Comparison of ENCODE assay signal across 16 mouse cellular contexts in genomic region chr14:20725660-20726339, GRCm38 (mm10). TPM values are rescaled to one million over a fixed set of nuclear protein-coding genes. Genes with fewer than 3 reads are reported as not detected.
DNase-seq lines count a peak whose midpoint lies in the region; ATAC-seq and TF ChIP-seq lines count a peak whose summit lies in the region.
"Had no signal": no experiment of that assay in that cellular context is flagged by ENCODE, and none has a peak within 500 bp of the region (broad histone marks: within the 10 kb centered on the region; RNA-seq: fewer than 3 reads in every experiment).

No protein-coding gene starts in this region.

- 0 out of 2 replicates have a peak overlapping the region, but pooled peaks have one; percentile 5 for H3K4me3 ChIP-seq in heart, embryonic 13.5 days
- no peak overlapping the region for H3K4me3 ChIP-seq in heart, adult 2 months
- H3K4me3 ChIP-seq in stomach, embryonic 15.5 days (replicated peaks): no peak overlapping the region
- H3K4me3 ChIP-seq in stomach, postnatal 0 days (ENCODE audit: low read depth, low read length): no peak overlapping the region
- peak overlapping the region; percentile 4; the same call in 1 of the 2 replicates for H3K4me3 ChIP-seq in liver, embryonic 11.5 days (ENCODE audit: low read depth, low read length)
- H3K4me3 ChIP-seq: hindbrain, embryonic 15.5 days had no signal

- peaks cover 100% of the 10 kb centered on the region for H3K36me3 ChIP-seq in heart, embryonic 13.5 days
- H3K36me3 ChIP-seq in heart, adult 2 months (ENCODE audit: control insufficient read depth, insufficient read depth, low read length): no peaks in the 10 kb centered on the region
- H3K36me3 ChIP-seq in stomach, embryonic 15.5 days: peaks cover 75% of the 10 kb centered on the region
- H3K36me3 ChIP-seq in stomach, postnatal 0 days (ENCODE audit: control insufficient read depth, insufficient read depth, low read length): peaks cover 64% of the 10 kb centered on the region
- peaks cover 66% of the 10 kb centered on the region for H3K36me3 ChIP-seq in liver, embryonic 11.5 days (ENCODE audit: control insufficient read depth, insufficient read depth, low read length)

- DNase-seq in heart, adult 2 months: no peak
- no peak for DNase-seq in stomach, postnatal 0 days (ENCODE audit: low spot score)
- DNase-seq in liver, embryonic 11.5 days (ENCODE audit: low spot score): no peak
- DNase-seq in spleen, postnatal 4 days (ENCODE audit: low spot score in 2 of 2): no peak
- no peak for DNase-seq in adrenal gland, postnatal 14 days
- no peak for DNase-seq in natural killer cell, adult 2 months (ENCODE audit: low spot score in 2 of 2)
- DNase-seq: cerebellum, adult 11-12 months; cerebellum, postnatal 25 days; kidney, adult 2 months; kidney, postnatal 36 days; lung, postnatal 10 days had no signal

- H3K9me3 ChIP-seq in heart, embryonic 13.5 days: no peaks in the 10 kb centered on the region
- no peaks in the 10 kb centered on the region for H3K9me3 ChIP-seq in stomach, embryonic 15.5 days
- no peaks in the 10 kb centered on the region for H3K9me3 ChIP-seq in stomach, postnatal 0 days (ENCODE audit: control insufficient read depth, low read length)
- H3K9me3 ChIP-seq in liver, embryonic 11.5 days (ENCODE audit: control insufficient read depth, low read length): no peaks in the 10 kb centered on the region
- H3K9me3 ChIP-seq: hindbrain, embryonic 15.5 days had no signal

- no peak for ATAC-seq in heart, embryonic 13.5 days (ENCODE audit: extremely low read depth, insufficient number of reproducible peaks, low FRiP score, low TSS enrichment)
- no peak for ATAC-seq in stomach, embryonic 15.5 days (ENCODE audit: insufficient read depth, low FRiP score, low read depth)
- ATAC-seq in stomach, postnatal 0 days (ENCODE audit: low FRiP score, low TSS enrichment): no peak
- peak; percentile 87 for ATAC-seq in liver, embryonic 11.5 days (replicated peaks; ENCODE audit: low FRiP score)
- ATAC-seq: forebrain, embryonic 16.5 days; midbrain, embryonic 16.5 days had no signal

- TF ChIP-seq EP300 in heart, adult 2 months (IDR thresholded peaks at IDR 0.05; ENCODE audit: insufficient read depth, low read depth, low read length): no peak
- TF ChIP-seq EP300 in stomach, postnatal 0 days (optimal IDR thresholded peaks at IDR 0.05): no peak

- WGBS in heart, embryonic 13.5 days: 22% methylated on average over 6 of the region's 6 CpGs
- WGBS in heart, adult 2 months: 54% methylated on average over 6 of the region's 6 CpGs
- 63% methylated on average over 6 of the region's 6 CpGs for WGBS in stomach, embryonic 15.5 days
- 70% methylated on average over 6 of the region's 6 CpGs for WGBS in stomach, postnatal 0 days
- 45% methylated on average over 6 of the region's 6 CpGs for WGBS in liver, embryonic 11.5 days

- no peaks in the 10 kb centered on the region for H3K79me2 ChIP-seq in heart, adult 2 months (replicated peaks; ENCODE audit: control insufficient read depth, insufficient read depth, low read length)

- H3K9ac ChIP-seq in heart, embryonic 13.5 days: peak overlapping the region; percentile 71
- H3K9ac ChIP-seq in heart, adult 2 months (ENCODE audit: low read depth, low read length): no peak overlapping the region
- no peak overlapping the region for H3K9ac ChIP-seq in stomach, embryonic 15.5 days
- H3K9ac ChIP-seq in stomach, postnatal 0 days (ENCODE audit: low read length): no peak overlapping the region
- H3K9ac ChIP-seq in liver, embryonic 11.5 days (ENCODE audit: low read depth, low read length): peak overlapping the region; percentile 39
- H3K9ac ChIP-seq: hindbrain, embryonic 15.5 days had no signal

- peak overlapping the region; percentile 16; the same call in 1 of the 2 replicates for H3K4me2 ChIP-seq in heart, embryonic 13.5 days
- no peak overlapping the region for H3K4me2 ChIP-seq in stomach, embryonic 15.5 days
- H3K4me2 ChIP-seq in stomach, postnatal 0 days (replicated peaks; ENCODE audit: low read depth): no peak overlapping the region
- peak overlapping the region; percentile 55 for H3K4me2 ChIP-seq in liver, embryonic 11.5 days
- H3K4me2 ChIP-seq: hindbrain, embryonic 15.5 days had no signal

- TF ChIP-seq CTCF in heart, adult 2 months (IDR thresholded peaks at IDR 0.05): no peak
- TF ChIP-seq CTCF in stomach, postnatal 0 days (IDR thresholded peaks at IDR 0.05; ENCODE audit: low read depth): no peak

- intact Hi-C loops in heart, adult 2 months (cut with DNase I): no loop called here

- no peak for TF ChIP-seq POLR2A in heart, adult 2 months (IDR thresholded peaks at IDR 0.05; ENCODE audit: insufficient read depth, low read depth, low read length)

- H3K4me1 ChIP-seq in heart, embryonic 13.5 days: peaks cover 17% of the 10 kb centered on the region
- H3K4me1 ChIP-seq in heart, adult 2 months (ENCODE audit: control insufficient read depth, insufficient read depth, low read length): no peaks in the 10 kb centered on the region
- no peaks in the 10 kb centered on the region for H3K4me1 ChIP-seq in stomach, embryonic 15.5 days
- no peaks in the 10 kb centered on the region for H3K4me1 ChIP-seq in stomach, postnatal 0 days (replicated peaks; ENCODE audit: control insufficient read depth, insufficient read depth)
- H3K4me1 ChIP-seq in liver, embryonic 11.5 days (replicated peaks; ENCODE audit: control insufficient read depth, insufficient read depth, low read length): peaks cover 20% of the 10 kb centered on the region
- H3K4me1 ChIP-seq: hindbrain, embryonic 15.5 days had no signal

- H3K27ac ChIP-seq in heart, embryonic 13.5 days (replicated peaks): peak overlapping the region; percentile 78
- no peak overlapping the region for H3K27ac ChIP-seq in heart, adult 2 months
- peak overlapping the region; percentile 48; the same call in 1 of the 2 replicates for H3K27ac ChIP-seq in stomach, embryonic 15.5 days
- no peak overlapping the region; the same call in 1 of the 2 replicates for H3K27ac ChIP-seq in stomach, postnatal 0 days (replicated peaks)
- H3K27ac ChIP-seq in liver, embryonic 11.5 days (ENCODE audit: low read depth, low read length): peak overlapping the region; percentile 75
- H3K27ac ChIP-seq: hindbrain, embryonic 15.5 days had no signal

- H3K27me3 ChIP-seq in heart, embryonic 13.5 days (replicated peaks): no peaks in the 10 kb centered on the region
- no peaks in the 10 kb centered on the region for H3K27me3 ChIP-seq in heart, adult 2 months (ENCODE audit: control insufficient read depth, insufficient read depth, low read length)
- H3K27me3 ChIP-seq in stomach, embryonic 15.5 days (replicated peaks): no peaks in the 10 kb centered on the region
- H3K27me3 ChIP-seq in stomach, postnatal 0 days (ENCODE audit: control insufficient read depth, insufficient read depth, low read length): no peaks in the 10 kb centered on the region
- H3K27me3 ChIP-seq in liver, embryonic 11.5 days (replicated peaks; ENCODE audit: control insufficient read depth, insufficient read depth, low read length): no peaks in the 10 kb centered on the region
- H3K27me3 ChIP-seq: hindbrain, embryonic 15.5 days had no signal

RNA-seq across cellular contexts. Expression of gene Ndst2, which starts 8.6 kb away (rescaled TPM):
- polyA plus RNA-seq in heart, embryonic 13.5 days (2015; fragmentation: Nextera tagmentation; extraction: Ambion mirVana): 13.8 and 14.9 TPM in 2 replicates
- 1 to 10 TPM; 8.3 to 8.5 TPM for total RNA-seq in heart, adult 2 months (2021)
- 15.5 and 23.7 TPM in 2 replicates for polyA plus RNA-seq in heart, adult 2 months (2012; rRNA removed)
- 22.3 and 25.5 TPM in 2 replicates for polyA plus RNA-seq in stomach, embryonic 15.5 days (2015; fragmentation: Nextera tagmentation; extraction: Ambion mirVana)
- 9.6 and 12.0 TPM in 2 replicates for polyA plus RNA-seq in stomach, postnatal 0 days (2015; fragmentation: Nextera tagmentation; extraction: Ambion mirVana)
- 32.6 and 34.5 TPM in 2 replicates for polyA plus RNA-seq in liver, embryonic 11.5 days (2014; fragmentation: Nextera tagmentation; extraction: Ambion mirVana)
- 27.6 and 31.4 TPM in 2 replicates for total RNA-seq in adrenal gland, postnatal 14 days (2021)

RNA-seq across cellular contexts. Expression of gene Zswim8, which starts 18.4 kb away (rescaled TPM):
- 23.0 and 23.4 TPM in 2 replicates for polyA plus RNA-seq in heart, embryonic 13.5 days (2015; fragmentation: Nextera tagmentation; extraction: Ambion mirVana)
- total RNA-seq in heart, adult 2 months (2021): 10 to 100 TPM; 38.5 to 40.0 TPM
- polyA plus RNA-seq in heart, adult 2 months (2012; rRNA removed): 103 and 108 TPM in 2 replicates
- polyA plus RNA-seq in stomach, embryonic 15.5 days (2015; fragmentation: Nextera tagmentation; extraction: Ambion mirVana): 27.3 and 28.0 TPM in 2 replicates
- polyA plus RNA-seq in stomach, postnatal 0 days (2015; fragmentation: Nextera tagmentation; extraction: Ambion mirVana): 13.6 and 13.7 TPM in 2 replicates
- 12.0 and 17.2 TPM in 2 replicates for polyA plus RNA-seq in liver, embryonic 11.5 days (2014; fragmentation: Nextera tagmentation; extraction: Ambion mirVana)
- 96.1 and 101 TPM in 2 replicates for total RNA-seq in adrenal gland, postnatal 14 days (2021)

RNA-seq across cellular contexts. Expression of gene Chchd1, which starts 23.0 kb away (rescaled TPM):
- polyA plus RNA-seq in heart, embryonic 13.5 days (2015; fragmentation: Nextera tagmentation; extraction: Ambion mirVana): 199 and 200 TPM in 2 replicates
- total RNA-seq in heart, adult 2 months (2021): 100 to 1,000 TPM in 1 of 2 experiments, 10 to 100 TPM in 1; 98.8 to 126 TPM
- polyA plus RNA-seq in heart, adult 2 months (2012; rRNA removed): 66.8 and 89.0 TPM in 2 replicates
- polyA plus RNA-seq in stomach, embryonic 15.5 days (2015; fragmentation: Nextera tagmentation; extraction: Ambion mirVana): 192 and 202 TPM in 2 replicates
- polyA plus RNA-seq in stomach, postnatal 0 days (2015; fragmentation: Nextera tagmentation; extraction: Ambion mirVana): 145 and 159 TPM in 2 replicates
- 247 and 250 TPM in 2 replicates for polyA plus RNA-seq in liver, embryonic 11.5 days (2014; fragmentation: Nextera tagmentation; extraction: Ambion mirVana)
- 84.1 and 98.3 TPM in 2 replicates for total RNA-seq in adrenal gland, postnatal 14 days (2021)

RNA-seq across cellular contexts. Expression of gene Fut11, which starts 31.0 kb away (rescaled TPM):
- polyA plus RNA-seq in heart, embryonic 13.5 days (2015; fragmentation: Nextera tagmentation; extraction: Ambion mirVana): 15.3 and 17.4 TPM in 2 replicates
- 1 to 10 TPM; 5.3 to 5.9 TPM for total RNA-seq in heart, adult 2 months (2021)
- 5.3 and 6.9 TPM in 2 replicates for polyA plus RNA-seq in heart, adult 2 months (2012; rRNA removed)
- polyA plus RNA-seq in stomach, embryonic 15.5 days (2015; fragmentation: Nextera tagmentation; extraction: Ambion mirVana): 27.1 and 28.5 TPM in 2 replicates
- polyA plus RNA-seq in stomach, postnatal 0 days (2015; fragmentation: Nextera tagmentation; extraction: Ambion mirVana): 13.0 and 13.7 TPM in 2 replicates
- 14.2 and 14.9 TPM in 2 replicates for polyA plus RNA-seq in liver, embryonic 11.5 days (2014; fragmentation: Nextera tagmentation; extraction: Ambion mirVana)
- 17.0 and 18.7 TPM in 2 replicates for total RNA-seq in adrenal gland, postnatal 14 days (2021)

RNA-seq across cellular contexts. Expression of gene Sec24c, which starts 51.7 kb away (rescaled TPM):
- polyA plus RNA-seq in heart, embryonic 13.5 days (2015; fragmentation: Nextera tagmentation; extraction: Ambion mirVana): 68.8 and 69.5 TPM in 2 replicates
- total RNA-seq in heart, adult 2 months (2021): 100 to 1,000 TPM in 1 of 2 experiments, 10 to 100 TPM in 1; 98.2 to 106 TPM
- 133 and 146 TPM in 2 replicates for polyA plus RNA-seq in heart, adult 2 months (2012; rRNA removed)
- 81.1 and 90.2 TPM in 2 replicates for polyA plus RNA-seq in stomach, embryonic 15.5 days (2015; fragmentation: Nextera tagmentation; extraction: Ambion mirVana)
- polyA plus RNA-seq in stomach, postnatal 0 days (2015; fragmentation: Nextera tagmentation; extraction: Ambion mirVana): 41.4 and 42.9 TPM in 2 replicates
- 85.5 and 99.0 TPM in 2 replicates for polyA plus RNA-seq in liver, embryonic 11.5 days (2014; fragmentation: Nextera tagmentation; extraction: Ambion mirVana)
- total RNA-seq in adrenal gland, postnatal 14 days (2021): 137 and 149 TPM in 2 replicates

Comparison
In these comparisons a context has a peak if more than half of its experiments do, and no peak if none do; other contexts are left out.
1. H3K27ac ChIP-seq: peak in heart, embryonic 13.5 days (single experiment), stomach, embryonic 15.5 days (single experiment) and liver, embryonic 11.5 days (single experiment); none in heart, adult 2 months (single experiment) and stomach, postnatal 0 days (single experiment).
2. H3K4me3 ChIP-seq: peak in heart, embryonic 13.5 days (single experiment) and liver, embryonic 11.5 days (single experiment); none in heart, adult 2 months (single experiment), stomach, embryonic 15.5 days (single experiment) and stomach, postnatal 0 days (single experiment).
3. H3K9ac ChIP-seq: peak in heart, embryonic 13.5 days (single experiment) and liver, embryonic 11.5 days (single experiment); none in heart, adult 2 months (single experiment), stomach, embryonic 15.5 days (single experiment) and stomach, postnatal 0 days (single experiment).
4. H3K4me2 ChIP-seq: peak in heart, embryonic 13.5 days (single experiment) and liver, embryonic 11.5 days (single experiment); none in stomach, embryonic 15.5 days (single experiment) and stomach, postnatal 0 days (single experiment).